Mouse (Mus musculus) testis, adult 2 months (tissue): Measurements from ENCODE around the gene Psmc3ip.

Source experiments
- CTCF ChIP-seq: fragments of 200-500 bp; IDR thresholded peaks from 2 replicates; pipeline ENCODE4 v1.5.1; 2012; ENCODE audit warnings: low read depth, mild to moderate bottlenecking, inconsistent platforms, low read length, moderate library complexity; ENCODE audit not compliant: control insufficient read depth, insufficient read depth, insufficient replicate concordance
- POLR2A ChIP-seq: fragments of 200-500 bp; IDR thresholded peaks from 2 replicates; pipeline ENCODE4 v1.6.1; 2012; ENCODE audit warnings: low read depth, mild to moderate bottlenecking, inconsistent platforms, low read length, moderate library complexity; ENCODE audit not compliant: control insufficient read depth

DNA sequence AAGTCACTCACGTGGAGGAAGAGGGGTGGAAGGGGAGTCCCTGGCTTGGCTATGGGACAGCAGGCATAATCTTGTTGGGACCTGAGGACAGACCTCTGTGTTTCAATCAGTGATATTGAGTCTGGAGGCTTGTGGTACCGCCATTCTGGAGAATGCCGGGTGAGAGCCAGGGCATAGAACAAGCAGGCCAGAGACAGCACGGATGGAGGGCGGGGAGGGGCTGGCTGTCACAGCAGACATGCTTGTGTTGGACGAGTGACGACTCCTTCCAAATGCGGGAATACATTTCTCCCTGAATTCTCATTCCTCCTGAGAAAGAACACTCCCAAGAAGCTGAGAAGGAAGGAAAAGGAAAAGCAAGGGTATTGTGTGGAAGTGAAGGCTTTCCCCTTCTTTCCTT lies 43.6 kb downstream of the Psmc3ip start:
- no peak for TF ChIP-seq CTCF
- no peak for TF ChIP-seq POLR2A
